Mouse (Mus musculus) thymus, postnatal 4 days (tissue): ENCODE results near the gene Nav3.

ENCODE experiments used
- DNase-seq: peaks from one replicate; pipeline ENCODE4 v3.0.0; 2021

Nav3 gene

DNA sequence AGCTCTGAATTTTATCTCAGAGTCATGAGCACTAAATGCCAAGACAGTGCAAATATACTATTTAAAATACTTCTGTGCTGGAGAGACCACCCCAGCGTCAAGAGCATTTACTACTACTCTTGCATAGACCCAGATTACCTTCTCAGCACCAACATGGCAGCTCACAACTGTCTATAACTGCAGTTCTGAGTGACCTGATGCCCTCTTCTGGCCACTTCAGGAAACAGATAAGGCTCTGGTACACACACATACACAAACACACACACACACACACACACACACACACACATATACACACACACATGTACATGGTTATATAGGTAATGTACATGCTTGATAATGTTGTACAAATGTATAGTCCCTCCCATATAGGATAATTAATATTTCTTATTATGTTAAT is 551.2 kb downstream of the Nav3 start:
- DNase-seq: no peak

- DNase-seq: no peak
These were observed 552.1 kb downstream of the Nav3 start for GRCm38 (mm10) chr10:109903701-109904555.

- no peak for DNase-seq
These were observed 552.8 kb downstream of the Nav3 start for GRCm38 (mm10) chr10:109903241-109903640.

- DNase-seq: no peak
These were observed 566.9 kb downstream of the Nav3 start for GRCm38 (mm10) chr10:109889171-109889475.

GRCm38 (mm10) chr10:109888355-109889170 is 567.4 kb downstream of the Nav3 start:
- no peak for DNase-seq

- DNase-seq: no peak
These were observed 568.8 kb downstream of the Nav3 start for GRCm38 (mm10) chr10:109887160-109887559.

DNA sequence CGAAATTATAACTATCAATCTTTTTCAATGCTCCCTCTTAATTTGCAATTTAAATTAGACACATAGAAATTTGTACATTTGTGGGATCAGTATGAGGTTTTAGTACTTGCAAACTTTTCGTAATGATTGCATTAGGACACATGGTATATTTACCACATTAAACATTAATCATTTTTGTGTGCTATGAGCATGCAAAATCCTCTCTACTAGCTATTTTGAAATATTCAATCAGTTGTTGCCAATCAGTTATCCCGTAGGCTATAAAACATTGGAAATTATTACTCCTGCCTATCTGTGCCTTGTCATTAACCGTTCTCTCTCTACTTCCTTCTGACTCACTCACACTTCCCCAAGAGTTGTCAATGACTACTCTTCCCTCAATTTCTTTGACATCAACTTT is 579.9 kb downstream of the Nav3 start:
- no peak for DNase-seq

DNA sequence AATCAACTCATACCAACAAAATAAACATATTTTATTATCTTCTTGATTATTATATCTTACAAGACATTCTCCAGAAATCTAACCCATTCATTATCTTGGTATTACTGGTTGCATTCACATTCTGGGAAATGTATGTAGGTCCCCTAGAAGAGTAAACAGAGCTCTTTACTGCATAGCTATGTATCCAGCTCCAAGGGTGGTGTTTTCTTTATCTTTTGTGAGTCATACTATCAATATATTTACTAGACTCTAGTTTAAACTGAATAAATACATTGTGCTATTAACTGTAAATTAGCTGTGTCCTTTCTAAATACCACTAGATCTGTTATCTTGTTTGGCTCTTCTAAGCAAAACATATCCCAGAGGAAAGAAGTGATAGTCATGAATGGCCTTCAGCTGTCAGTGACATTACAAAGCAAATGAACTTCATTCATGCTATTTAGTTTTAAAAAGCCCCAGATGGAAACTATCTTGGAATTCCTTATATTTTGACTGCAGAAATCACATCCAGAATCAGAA is 580.6 kb downstream of the Nav3 start:
- no peak for DNase-seq

GRCm38 (mm10) chr10:109874652-109875311 is 581.2 kb downstream of the Nav3 start:
- DNase-seq: no peak

- no peak for DNase-seq
These were observed 589.9 kb downstream of the Nav3 start for GRCm38 (mm10) chr10:109866063-109866462.

GRCm38 (mm10) chr10:109865391-109865790 is 590.6 kb downstream of the Nav3 start:
- no peak for DNase-seq

GRCm38 (mm10) chr10:109864708-109865107 is 591.3 kb downstream of the Nav3 start:
- DNase-seq: no peak

DNA sequence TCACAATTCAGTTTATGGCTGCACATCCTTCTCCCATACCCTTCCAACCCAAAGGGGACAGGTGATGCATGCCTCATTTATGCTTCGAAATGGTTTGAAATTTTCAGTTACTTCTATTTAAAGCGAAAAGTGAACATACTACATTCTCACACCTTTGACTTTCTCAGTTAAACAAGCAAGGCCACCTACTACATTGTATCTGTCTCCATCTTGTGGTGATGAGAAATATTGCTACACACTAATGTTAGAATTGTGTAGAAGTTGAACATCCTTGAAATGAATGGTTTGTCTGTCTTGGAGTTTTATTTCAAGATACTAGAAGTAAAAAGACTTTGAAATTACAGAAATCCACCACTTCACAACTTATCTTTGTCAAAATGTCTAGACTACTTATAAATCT is 594.7 kb downstream of the Nav3 start:
- no peak for DNase-seq

DNA sequence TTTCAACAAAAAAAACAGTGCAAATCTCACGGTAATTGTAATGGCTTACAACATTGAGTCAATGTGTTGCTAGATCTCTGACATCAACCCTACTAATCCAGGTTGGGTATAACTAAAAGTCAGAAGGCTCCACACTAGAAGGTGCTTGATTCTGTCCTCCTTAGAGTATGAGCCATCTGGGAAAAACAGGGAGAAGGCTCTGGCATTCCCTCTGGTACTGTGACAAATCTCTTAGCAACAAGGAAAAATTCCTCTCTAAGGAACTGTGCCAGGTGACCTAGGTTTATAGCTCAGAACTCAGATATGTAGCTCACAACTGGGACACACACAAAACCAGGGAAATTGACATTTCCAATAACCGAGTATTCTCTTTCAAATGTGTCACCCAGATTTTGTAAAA is 597.4 kb downstream of the Nav3 start:
- DNase-seq: no peak

DNA sequence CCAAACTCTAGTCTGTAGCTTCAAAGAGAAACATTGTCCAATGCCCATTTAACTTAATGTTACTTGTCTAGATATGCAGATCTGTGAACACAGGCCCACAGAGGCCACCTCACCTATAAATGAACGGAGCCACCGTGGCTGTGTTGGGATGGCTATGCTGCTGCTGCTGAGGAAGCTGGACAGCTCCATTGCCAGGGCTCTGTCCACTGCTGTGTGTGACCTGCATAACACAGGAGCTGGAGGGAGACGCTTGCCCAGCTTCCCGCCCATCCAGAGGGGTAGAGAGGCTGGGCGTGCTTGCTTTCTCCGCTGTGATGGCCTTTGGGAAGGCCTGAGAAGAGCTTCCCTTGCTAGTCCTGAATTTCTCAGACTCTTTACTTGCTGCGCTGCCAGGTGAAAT is 603.6 kb downstream of the Nav3 start:
- DNase-seq: no peak

- no peak for DNase-seq
These were observed 608.4 kb downstream of the Nav3 start for GRCm38 (mm10) chr10:109847631-109848030.

- DNase-seq: no peak
These were observed 612.3 kb downstream of the Nav3 start for GRCm38 (mm10) chr10:109843661-109844060.

DNA sequence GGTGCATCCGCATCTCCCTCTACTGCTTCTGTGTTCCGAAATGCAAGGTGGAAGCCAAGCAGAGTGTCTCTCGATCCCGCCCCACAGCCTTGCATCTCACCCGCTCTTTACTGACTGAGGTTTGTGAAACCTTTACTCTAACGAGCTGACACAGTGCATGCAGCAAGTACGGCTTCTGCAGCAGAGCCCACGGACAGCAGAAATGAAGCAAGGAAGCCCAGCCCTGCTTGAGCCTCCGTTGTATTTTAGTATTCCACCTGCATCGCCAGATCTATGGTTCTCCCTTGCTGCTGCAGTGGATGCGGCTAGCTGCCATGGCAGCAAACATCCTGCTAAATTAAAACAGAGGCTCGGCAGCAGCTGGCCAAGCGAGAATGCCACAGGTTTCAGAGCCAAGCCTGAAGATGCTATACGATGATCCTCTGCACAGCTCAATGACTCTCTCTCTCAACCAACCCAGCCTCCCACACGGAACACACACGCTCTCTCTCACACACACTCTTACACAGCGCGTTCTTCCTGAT is 623.2 kb downstream of the Nav3 start:
- no peak for DNase-seq

GRCm38 (mm10) chr10:109806782-109807493 is 649.1 kb downstream of the Nav3 start:
- no peak for DNase-seq

- no peak for DNase-seq
These were observed 652.6 kb downstream of the Nav3 start for GRCm38 (mm10) chr10:109803441-109803840.

DNA sequence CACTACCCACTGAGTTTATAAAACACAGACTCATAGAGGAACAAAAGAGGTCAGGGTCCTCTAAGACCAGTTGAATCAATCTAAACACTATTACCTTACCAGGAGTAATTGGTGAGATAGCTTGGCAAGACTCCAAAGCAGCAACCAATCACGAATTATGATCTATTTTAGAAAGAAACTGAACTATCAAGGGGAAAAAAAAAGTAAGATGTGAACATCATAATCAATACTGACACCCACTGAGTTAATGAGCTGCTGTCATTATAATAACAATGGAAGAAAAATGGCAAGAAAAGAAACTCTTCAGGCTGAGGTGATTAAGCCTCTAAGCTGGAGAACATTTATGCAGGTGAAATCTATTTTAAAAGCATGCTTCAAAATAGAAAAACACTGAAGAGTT is 653.8 kb downstream of the Nav3 start:
- DNase-seq: no peak

GRCm38 (mm10) chr10:109799246-109799645 is 656.8 kb downstream of the Nav3 start:
- no peak for DNase-seq

DNA sequence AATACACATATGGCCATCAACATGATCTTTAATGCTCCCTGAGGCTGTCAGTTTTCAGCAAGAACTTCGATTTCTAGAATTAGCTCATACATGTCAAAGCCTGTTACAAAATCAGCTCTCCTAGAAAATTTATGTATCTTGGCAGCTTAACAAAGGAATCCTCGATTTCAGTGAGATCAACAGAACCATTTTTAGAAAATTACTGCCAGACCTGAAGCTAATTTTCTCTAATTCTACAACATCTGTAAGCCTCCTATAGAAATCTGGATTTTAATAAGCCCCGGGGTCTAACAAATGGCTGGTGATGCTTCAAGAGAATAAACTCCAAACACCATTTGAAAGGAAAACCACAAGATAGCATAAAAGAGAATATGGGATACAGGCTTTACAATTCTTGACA is 659.0 kb downstream of the Nav3 start:
- DNase-seq: no peak
